Mouse (Mus musculus) heart, embryonic 12.5 days (tissue): ENCODE data around the gene Rpl7a. TPM values are rescaled to one million over a fixed set of nuclear protein-coding genes. Genes with fewer than 3 reads are reported as not detected.
"Not testable (repeated sequence)": the region's sequence is repeated elsewhere in the genome, so short reads cannot be mapped to it uniquely, and the experiment has no call there.

Experiments used
- ATAC-seq: fragments of 200-750 bp; cut with Nextera tagmentation; 2 replicates; pipeline ENCODE4 v1.8.0; 2017; ENCODE audit warnings: moderate TSS enrichment, moderate library complexity; ENCODE audit not compliant: insufficient number of reproducible peaks, low FRiP score
- H3K27ac ChIP-seq: fragments of 300-500 bp; sonication (generic); 2 replicates; pipeline ENCODE4 v1.5.1; 2016; ENCODE audit warnings: mild to moderate bottlenecking, moderate library complexity; ENCODE audit not compliant: poor library complexity, severe bottlenecking
- H3K27me3 ChIP-seq: fragments of 300-500 bp; sonication (generic); replicated peaks from 2 replicates; pipeline ENCODE4 v1.6.1; 2016; ENCODE audit warnings: mild to moderate bottlenecking, moderate library complexity
- H3K36me3 ChIP-seq: fragments of 300-500 bp; sonication (generic); 2 replicates; pipeline ENCODE4 v1.6.1; 2016; ENCODE audit warnings: mild to moderate bottlenecking, moderate library complexity
- H3K4me1 ChIP-seq: fragments of 300-500 bp; sonication (generic); replicated peaks from 2 replicates; pipeline ENCODE4 v1.6.1; 2016; ENCODE audit warnings: mild to moderate bottlenecking
- H3K4me2 ChIP-seq: fragments of 300-500 bp; sonication (generic); 2 replicates; pipeline ENCODE4 v1.6.1; 2016; ENCODE audit warnings: mild to moderate bottlenecking, moderate library complexity
- H3K4me3 ChIP-seq: fragments of 300-500 bp; sonication (generic); 2 replicates; pipeline ENCODE4 v1.5.1; 2016; ENCODE audit warnings: mild to moderate bottlenecking
- H3K9ac ChIP-seq: fragments of 300-500 bp; sonication (generic); 2 replicates; pipeline ENCODE4 v1.6.1; 2016; ENCODE audit warnings: mild to moderate bottlenecking, moderate library complexity
- H3K9me3 ChIP-seq: fragments of 300-500 bp; sonication (generic); replicated peaks from 2 replicates; pipeline ENCODE4 v1.6.1; 2016; ENCODE audit warnings: mild to moderate bottlenecking, moderate library complexity
- WGBS: fragments of 180-500 bp; shearing (Covaris S2); methylation state at CpG from one replicate; pipeline ENCODE4 v1.1.7; 2016; 5-methylcytosine and 5-hydroxymethylcytosine counted together
- polyA plus RNA-seq: library from polyadenylated mRNA; unstranded; fragments of >200 nt; fragmentation: Nextera tagmentation; extraction: Ambion mirVana; gene quantifications from 2 replicates; pipeline ENCODE4 v1.2.1, GENCODE M21; 2016

Gene Rpl7a
- 333 and 341 TPM in 2 replicates for polyA plus RNA-seq

DNA sequence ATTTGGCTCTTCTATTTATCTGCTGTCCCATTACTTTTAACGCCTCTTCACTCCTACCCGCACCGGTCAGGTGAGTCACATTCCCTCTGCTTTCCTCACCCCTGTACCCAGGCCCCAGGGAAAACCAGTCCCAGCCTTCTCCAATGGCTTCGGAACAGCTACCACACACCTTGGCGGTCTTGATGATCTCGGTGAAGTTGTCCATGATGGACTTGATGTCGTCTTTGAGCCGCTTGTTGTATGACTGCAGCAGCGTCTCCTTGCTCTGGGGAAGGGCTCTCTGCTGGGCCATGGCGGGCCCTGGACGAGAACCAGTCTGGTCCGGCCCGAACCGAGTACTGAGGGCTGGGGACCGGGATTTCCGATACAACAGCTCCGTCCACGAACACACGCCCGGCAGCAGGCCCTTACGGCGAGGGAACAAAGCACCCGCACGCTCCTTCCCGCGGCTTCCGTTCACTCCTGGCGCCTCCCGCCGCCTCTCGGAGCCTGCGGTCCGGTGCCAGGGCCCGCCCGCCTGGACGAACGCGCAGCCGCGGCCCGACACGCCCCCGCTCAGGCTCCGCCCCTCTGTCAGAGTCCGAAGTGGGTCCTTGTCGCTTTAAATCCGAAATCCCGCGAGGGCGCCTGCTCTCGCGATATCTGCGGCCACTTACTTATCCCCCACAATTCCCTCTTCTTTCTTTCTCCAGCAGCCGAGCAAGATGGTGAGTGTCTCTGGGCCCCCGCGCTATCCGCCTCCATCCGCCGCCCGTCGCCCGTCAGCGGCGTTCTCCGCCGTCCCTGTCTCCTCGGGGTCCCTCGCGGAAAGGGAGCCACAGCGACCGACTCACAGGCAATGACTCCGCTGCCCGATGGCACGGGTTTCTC, at the start of gene Rpl7a, which contains the start of gene Med22:
Gene Rpl7a (plus strand): TSS at position 641 of the 870 bp plus-strand sequence.
Gene Med22 (minus strand): TSS at position 554 of the 870 bp plus-strand sequence.
- WGBS = under 1% methylated on average over 74 of the region's 74 CpGs
- peak; percentile 95 for ATAC-seq
- H3K4me3 ChIP-seq = peak within 1 kb of the TSS; percentile 79
- H3K9me3 ChIP-seq = no peaks in the 10 kb centered on the region
- peaks cover 63% of the 10 kb centered on the region for H3K36me3 ChIP-seq
- H3K27ac ChIP-seq = peak within 1 kb of the TSS; percentile 91
- H3K9ac ChIP-seq = peak within 1 kb of the TSS; percentile 96
- H3K4me1 ChIP-seq = peaks cover 38% of the 10 kb centered on the region
- no peaks in the 10 kb centered on the region for H3K27me3 ChIP-seq
- peak within 1 kb of the TSS; percentile 95 for H3K4me2 ChIP-seq

DNA sequence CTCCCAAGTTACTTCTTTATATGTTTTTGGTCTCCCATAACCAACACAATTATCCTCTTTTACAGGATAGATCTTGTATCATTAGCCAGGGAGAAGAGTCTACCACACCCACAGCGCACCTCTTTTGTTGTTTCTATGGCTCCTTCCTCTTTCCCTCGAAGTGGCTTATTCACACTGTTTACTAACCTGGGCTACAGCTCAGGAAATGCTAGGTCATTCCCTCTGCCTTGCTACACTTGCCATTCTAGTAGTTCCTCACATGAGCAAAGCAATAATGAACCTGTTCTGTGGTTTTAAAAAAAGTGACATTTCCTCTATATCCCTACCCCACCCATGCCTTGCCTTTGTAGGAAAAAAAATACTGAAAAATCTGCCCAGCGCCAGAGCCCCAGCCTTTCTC, 47.7 kb upstream of the Rpl7a start:
- no peak overlapping the region for H3K27ac ChIP-seq
- ATAC-seq = no peak
- 68% methylated on average over 3 of the region's 3 CpGs for WGBS
- no peaks in the 10 kb centered on the region for H3K9me3 ChIP-seq
- no peak overlapping the region for H3K4me3 ChIP-seq
- H3K4me1 ChIP-seq = no peaks in the 10 kb centered on the region
- H3K36me3 ChIP-seq = no peaks in the 10 kb centered on the region
- H3K27me3 ChIP-seq = no peaks in the 10 kb centered on the region
- no peak overlapping the region for H3K4me2 ChIP-seq
- no peak overlapping the region for H3K9ac ChIP-seq

DNA sequence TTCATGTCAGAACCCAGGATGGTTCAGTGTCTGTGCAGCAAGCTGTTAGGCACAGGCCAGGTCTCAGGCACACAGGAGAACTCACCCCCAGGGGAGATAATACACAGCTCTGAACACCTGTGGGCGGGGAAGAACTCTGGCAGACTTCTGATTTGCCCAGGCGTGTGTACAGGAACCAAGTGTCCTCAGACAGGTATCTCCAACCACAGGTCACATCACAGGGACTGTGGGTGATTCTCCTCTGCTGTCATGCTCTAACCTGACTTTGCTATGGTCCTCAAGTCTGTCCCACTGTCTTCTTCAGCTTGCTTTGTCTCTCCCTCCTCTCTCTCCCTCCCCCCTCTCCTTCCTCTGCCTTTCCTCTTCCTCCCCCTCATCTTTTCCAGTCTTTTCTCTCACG, 45.7 kb upstream of the Rpl7a start, which contains the start of gene Abo:
Gene Abo (minus strand): TSS at position 101 of the 400 bp plus-strand sequence.
- no peak within 1 kb of the TSS for H3K4me2 ChIP-seq
- no peak for ATAC-seq
- H3K27ac ChIP-seq = no peak within 1 kb of the TSS
- H3K9me3 ChIP-seq = no peaks in the 10 kb centered on the region
- no peaks in the 10 kb centered on the region for H3K4me1 ChIP-seq
- no peaks in the 10 kb centered on the region for H3K36me3 ChIP-seq
- no peak within 1 kb of the TSS for H3K9ac ChIP-seq
- H3K27me3 ChIP-seq = peaks cover 11% of the 10 kb centered on the region
- H3K4me3 ChIP-seq = no peak within 1 kb of the TSS
- WGBS = 51% methylated on average over 3 of the region's 3 CpGs

DNA sequence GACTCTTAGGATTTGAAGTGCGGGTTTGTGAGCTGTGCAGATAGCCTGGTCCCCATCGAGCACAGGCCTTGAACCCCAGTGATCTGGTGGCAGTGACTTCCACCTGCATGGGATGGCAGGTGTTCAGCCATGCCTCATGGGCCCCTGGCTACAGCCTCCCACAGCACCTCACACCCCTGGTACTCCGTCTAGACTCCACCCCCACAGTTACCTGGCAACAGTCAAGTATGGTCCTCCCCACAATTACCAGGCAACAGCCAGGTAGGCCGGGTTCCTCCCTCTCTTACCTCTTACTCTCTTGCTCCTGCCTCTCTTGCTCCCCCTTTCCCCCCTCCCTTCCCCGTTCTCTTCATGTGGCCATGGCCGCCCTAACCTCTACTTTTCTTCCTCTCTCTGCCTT, 39.9 kb upstream of the Rpl7a start:
- Histone ChIP-seq H3K27me3 (peaks cover 21% of the 10 kb centered on the region), H3K4me1 (no peaks in the 10 kb centered on the region), H3K4me2 (no peak overlapping the region), H3K9ac (no peak overlapping the region), H3K9me3 (no peaks in the 10 kb centered on the region), H3K36me3 (no peaks in the 10 kb centered on the region), H3K27ac (no peak overlapping the region), H3K4me3 (no peak overlapping the region)
- 52% methylated on average over 6 of the region's 6 CpGs for WGBS
- ATAC-seq = no peak

DNA sequence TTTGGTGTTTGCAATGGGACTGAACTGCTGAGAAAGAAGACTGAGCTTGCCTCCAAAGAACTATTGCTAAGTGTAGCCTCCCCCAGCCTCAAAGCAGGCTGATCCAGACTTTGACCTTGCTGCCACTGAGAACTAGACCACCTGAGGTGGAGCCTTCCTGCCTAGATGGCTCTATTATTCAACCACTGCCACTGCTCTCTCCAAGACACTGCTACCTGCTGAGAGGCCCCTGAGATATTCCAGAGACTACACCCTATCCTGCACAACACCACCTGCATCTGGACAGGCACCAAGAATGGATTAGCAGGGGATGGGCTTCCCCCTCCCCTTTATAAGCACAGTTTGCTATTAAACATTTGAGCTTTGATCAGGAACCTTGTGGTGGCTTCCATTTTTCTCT, 32.0 kb upstream of the Rpl7a start:
- no peak overlapping the region for H3K4me2 ChIP-seq
- H3K27ac ChIP-seq = no peak overlapping the region
- H3K9me3 ChIP-seq = peaks cover 14% of the 10 kb centered on the region
- H3K27me3 ChIP-seq = no peaks in the 10 kb centered on the region
- no peaks in the 10 kb centered on the region for H3K4me1 ChIP-seq
- no peaks in the 10 kb centered on the region for H3K36me3 ChIP-seq
- H3K4me3 ChIP-seq = no peak overlapping the region
- H3K9ac ChIP-seq = no peak overlapping the region
- no peak for ATAC-seq

DNA sequence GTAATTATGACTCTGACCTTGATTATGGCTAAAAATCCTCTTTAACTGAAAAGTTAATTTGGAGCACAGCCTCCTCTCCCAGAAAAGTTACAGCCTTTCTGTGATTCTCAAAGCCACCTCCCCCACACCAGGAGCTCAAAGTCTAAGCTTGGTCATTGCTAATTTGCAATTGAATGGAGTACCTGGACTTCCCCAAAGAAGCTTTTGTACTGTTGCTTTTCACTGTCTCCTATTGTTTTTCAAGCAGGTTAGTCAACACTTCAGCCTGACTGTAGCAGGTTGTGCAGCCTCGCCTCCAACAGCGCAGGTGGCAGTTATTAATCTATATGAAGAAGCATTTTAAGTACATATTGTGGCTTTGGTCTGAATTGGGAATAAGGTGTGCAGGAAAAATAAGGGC, 25.0 kb upstream of the Rpl7a start:
- H3K36me3 ChIP-seq = peaks cover 25% of the 10 kb centered on the region
- not testable (repeated sequence) for H3K27me3 ChIP-seq, H3K4me1 ChIP-seq, H3K9ac ChIP-seq, H3K9me3 ChIP-seq, H3K4me3 ChIP-seq, H3K4me2 ChIP-seq, ATAC-seq, H3K27ac ChIP-seq
- WGBS = 84% methylated on average over 2 of the region's 2 CpGs

DNA sequence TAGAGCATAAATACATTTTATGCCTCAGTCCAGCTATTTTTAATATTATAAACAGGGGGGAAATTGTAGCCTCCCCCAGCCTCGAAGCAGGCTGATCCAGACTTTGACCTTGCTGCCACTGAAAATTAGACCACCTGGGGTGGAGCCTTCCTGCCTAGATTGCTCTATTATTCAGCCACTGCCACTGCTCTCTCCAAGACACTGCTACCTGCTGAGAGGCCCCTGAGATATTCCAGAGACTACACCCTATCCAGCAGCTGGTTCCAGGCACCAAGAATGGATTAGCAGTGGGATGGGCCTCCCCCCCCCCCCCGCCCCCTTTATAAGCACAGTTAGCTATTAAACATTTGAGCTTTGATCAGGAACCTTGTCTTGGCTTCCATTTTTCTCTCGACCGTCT, 24.4 kb upstream of the Rpl7a start:
- not testable (repeated sequence) for H3K4me2 ChIP-seq

DNA sequence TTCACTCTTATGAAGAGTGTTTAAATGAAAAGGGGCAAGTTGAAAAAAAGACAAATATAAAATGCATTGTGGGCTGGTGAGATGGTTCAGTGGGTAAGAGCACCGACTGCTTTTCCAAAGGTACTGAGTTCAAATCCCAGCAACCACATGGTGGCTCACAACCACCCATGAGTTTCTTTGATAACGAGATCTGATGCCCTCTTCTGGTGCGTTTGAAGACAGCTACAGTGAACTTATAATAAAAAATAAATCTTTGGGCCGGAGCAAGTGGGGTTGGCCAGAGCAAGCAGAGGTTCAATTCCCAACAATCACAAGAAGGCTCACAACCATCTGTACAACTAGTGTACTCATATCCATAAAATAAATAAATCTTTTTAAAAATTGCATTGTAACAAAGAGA, 14.7 kb upstream of the Rpl7a start:
- 87% methylated on average over 4 of the region's 4 CpGs for whole genome bisulfite sequencing
- Histone ChIP-seq H3K36me3 (peaks cover 85% of the 10 kb centered on the region), H3K4me1 (no peaks in the 10 kb centered on the region), H3K4me2 (no peak overlapping the region), H3K27ac (no peak overlapping the region), H3K9ac (no peak overlapping the region), H3K27me3 (no peaks in the 10 kb centered on the region), H3K4me3 (no peak overlapping the region), H3K9me3 (no peaks in the 10 kb centered on the region)
- ATAC-seq = no peak

More for the DNA sequence above, 24.4 kb upstream of the Rpl7a start:
- 87% methylated on average over 4 of the region's 4 CpGs for WGBS
- not testable (repeated sequence) for H3K4me3 ChIP-seq, H3K27me3 ChIP-seq, ATAC-seq, H3K27ac ChIP-seq, H3K9me3 ChIP-seq, H3K9ac ChIP-seq, H3K4me1 ChIP-seq
- H3K36me3 ChIP-seq = peaks cover 31% of the 10 kb centered on the region

DNA sequence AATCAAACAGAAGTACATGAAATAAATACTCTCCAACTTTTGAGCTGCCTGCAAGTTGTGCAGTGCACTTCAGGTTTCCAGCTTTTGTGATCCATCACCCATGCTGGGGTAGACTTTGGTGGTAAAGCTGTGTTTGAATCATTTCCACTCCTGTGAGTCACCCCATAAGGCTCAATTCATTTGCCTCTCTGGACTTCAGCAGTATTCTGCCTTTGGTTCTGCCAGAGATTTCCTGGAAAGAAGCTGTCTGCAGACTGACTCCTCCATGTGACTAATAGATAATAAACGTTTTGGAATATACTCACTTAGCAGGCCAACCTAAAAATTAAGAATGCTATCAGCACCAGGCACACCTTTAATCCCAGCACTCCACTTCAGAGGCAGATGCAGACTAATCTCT, 9.8 kb upstream of the Rpl7a start:
- H3K9ac ChIP-seq = no peak overlapping the region
- H3K27ac ChIP-seq = no peak overlapping the region
- no peak for ATAC-seq
- peaks cover 20% of the 10 kb centered on the region for H3K4me1 ChIP-seq
- peaks cover 57% of the 10 kb centered on the region for H3K36me3 ChIP-seq
- H3K4me3 ChIP-seq = no peak overlapping the region
- H3K9me3 ChIP-seq = no peaks in the 10 kb centered on the region
- WGBS = 41% methylated on average over 1 of the region's 1 CpGs
- no peaks in the 10 kb centered on the region for H3K27me3 ChIP-seq
- H3K4me2 ChIP-seq = no peak overlapping the region

DNA sequence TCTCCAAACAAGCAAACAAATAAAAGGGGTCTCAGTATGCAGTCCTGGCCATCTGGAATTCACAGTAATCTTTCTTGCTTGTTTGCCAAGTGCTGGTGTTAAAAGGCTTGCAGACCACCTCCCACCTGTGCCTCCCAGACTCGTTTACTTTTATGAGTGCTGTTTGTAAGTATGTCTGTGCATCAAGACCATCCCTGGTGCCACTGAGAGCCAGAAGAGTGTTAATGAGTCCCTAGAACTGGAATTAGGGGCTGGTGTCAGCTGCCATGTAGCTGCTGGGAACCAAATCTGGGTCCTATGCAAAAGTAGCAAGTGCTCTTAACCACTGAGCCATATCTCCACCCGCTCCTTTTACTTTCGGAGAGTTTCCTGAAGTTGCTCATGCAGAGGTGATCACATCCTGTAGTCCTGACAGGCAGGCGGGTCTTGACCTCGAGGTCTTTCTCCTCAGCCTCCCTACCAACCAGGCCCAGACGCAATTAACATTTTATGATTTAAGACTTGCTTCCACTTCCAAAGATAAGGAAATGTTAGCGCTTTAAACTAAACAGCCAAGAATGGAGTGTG, 8.6 kb upstream of the Rpl7a start:
- Histone ChIP-seq H3K27ac (peak overlapping the region; percentile 73; the same call in 1 of the 2 replicates), H3K4me1 (peaks cover 20% of the 10 kb centered on the region)
- WGBS = 9% methylated on average over 7 of the region's 7 CpGs

DNA sequence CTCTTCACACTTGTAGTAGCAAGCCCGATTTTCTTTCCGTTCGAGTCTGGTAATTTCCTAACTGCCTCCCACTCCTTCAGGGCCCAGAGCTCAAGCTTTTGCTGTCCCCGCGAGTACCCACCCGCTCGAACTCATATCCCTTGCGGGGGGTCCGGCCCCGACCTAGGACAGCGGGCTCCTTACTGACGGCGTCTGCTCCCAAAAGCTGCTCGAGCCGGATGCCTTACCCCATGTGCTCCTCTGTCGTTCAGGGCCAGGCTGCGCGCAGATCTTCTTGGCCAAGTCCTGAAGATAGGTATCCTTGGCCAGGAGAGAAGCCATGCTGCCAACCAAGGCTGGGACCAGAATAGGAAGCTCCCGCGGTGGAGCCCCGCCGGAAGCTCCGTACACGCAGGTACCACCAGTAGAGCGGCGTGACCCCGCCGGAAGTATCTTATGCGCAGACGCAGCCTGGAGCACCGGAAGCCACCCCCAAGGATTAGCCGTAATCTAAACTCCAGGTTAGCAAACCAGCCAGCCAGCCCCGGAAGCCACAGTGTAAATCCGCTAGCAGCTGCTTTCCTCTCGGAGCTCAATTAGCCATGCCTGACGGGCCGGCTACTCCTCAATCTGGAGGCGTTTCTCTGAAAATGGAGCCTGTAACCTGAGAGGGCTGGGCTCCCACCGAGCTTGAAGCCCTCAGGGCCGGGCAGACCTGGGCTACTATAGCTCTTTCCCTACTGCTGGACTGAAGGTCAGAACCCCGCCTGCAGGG, 7.9 kb upstream of the Rpl7a start, which contains the start of gene Surf6:
Gene Surf6 (minus strand): TSS at position 413 of the 754 bp plus-strand sequence.
- H3K27me3 ChIP-seq = no peaks in the 10 kb centered on the region
- H3K4me3 ChIP-seq = peak within 1 kb of the TSS; percentile 89
- H3K4me2 ChIP-seq = peak within 1 kb of the TSS; percentile 83
- WGBS = under 1% methylated on average over 41 of the region's 41 CpGs
- peak within 1 kb of the TSS; percentile 79 for H3K27ac ChIP-seq
- H3K36me3 ChIP-seq = peaks cover 57% of the 10 kb centered on the region
- ATAC-seq = peak; percentile 91
- H3K9ac ChIP-seq = peak within 1 kb of the TSS; percentile 84
- H3K4me1 ChIP-seq = peaks cover 20% of the 10 kb centered on the region
- H3K9me3 ChIP-seq = no peaks in the 10 kb centered on the region

More for the DNA sequence above, 8.6 kb upstream of the Rpl7a start:
- Histone ChIP-seq H3K4me3 (peak overlapping the region; percentile 89), H3K9ac (peak overlapping the region; percentile 84), H3K9me3 (no peaks in the 10 kb centered on the region), H3K4me2 (peak overlapping the region; percentile 83), H3K36me3 (peaks cover 57% of the 10 kb centered on the region), H3K27me3 (no peaks in the 10 kb centered on the region)
- no peak for ATAC-seq
